Mouse (Mus musculus): ENCODE data around the gene Zfp575.

- TF ChIP-seq CTCF (conservative IDR thresholded peaks at IDR 0.05; ENCODE audit: low read length) (no peak), NANOG (IDR thresholded peaks at IDR 0.05; ENCODE audit: borderline replicate concordance, low read length) (no peak), POU5F1 (IDR thresholded peaks at IDR 0.05; ENCODE audit: borderline replicate concordance, low read length) (no peak)
Observed at GRCm38 (mm10) chr7:24565627-24566026, 21.8 kb downstream of the Zfp575 start.

Measured in E14TG2a.4 (cell line).